Mouse (Mus musculus) urinary bladder, postnatal 36 days (tissue): ENCODE data around the gene Apobec1.
A peak's percentile ranks its signal among the peaks of the same experiment; 100 is the strongest.
"Not testable (repeated sequence)": the region's sequence is repeated elsewhere in the genome, so short reads cannot be mapped to it uniquely, and the experiment has no call there.

Experiments
- DNase-seq, 2 experiments: peaks; one replicate each; pipeline ENCODE4 v3.0.0; 2022; ENCODE audit warnings: low spot score in 2 of 2, mixed read lengths in 1 of 2

Apobec1 gene

DNA sequence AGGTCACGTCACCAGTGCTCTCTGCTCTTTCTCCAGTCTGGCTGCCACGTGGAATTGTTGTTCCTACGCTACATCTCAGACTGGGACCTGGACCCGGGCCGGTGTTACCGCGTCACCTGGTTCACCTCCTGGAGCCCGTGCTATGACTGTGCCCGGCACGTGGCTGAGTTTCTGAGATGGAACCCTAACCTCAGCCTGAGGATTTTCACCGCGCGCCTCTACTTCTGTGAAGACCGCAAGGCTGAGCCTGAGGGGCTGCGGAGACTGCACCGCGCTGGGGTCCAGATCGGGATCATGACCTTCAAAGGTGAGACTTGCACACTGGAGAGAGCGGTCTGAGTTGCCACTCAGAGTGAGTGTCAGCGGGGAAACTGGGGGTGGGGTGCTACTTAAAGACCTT is 41.2 kb downstream of the Apobec1 start:
- no peak for DNase-seq

DNA sequence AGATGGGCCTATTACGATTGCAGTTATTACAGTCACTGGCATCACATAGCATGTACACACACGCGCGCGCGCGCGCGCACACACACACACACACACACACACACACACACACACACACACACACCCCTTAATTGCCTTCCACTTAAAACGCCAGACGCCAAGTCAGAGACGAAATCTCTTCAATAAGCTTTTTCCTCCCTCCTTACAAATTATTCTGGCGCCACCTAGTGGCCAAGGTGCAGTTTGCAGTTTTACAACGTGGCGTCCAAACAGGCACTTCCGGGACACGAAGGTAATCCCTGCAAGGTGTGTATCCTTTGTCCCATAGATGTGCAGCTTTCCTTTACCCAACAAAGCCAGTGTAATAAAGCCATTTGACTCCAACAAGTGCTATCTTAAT is 41.8 kb downstream of the Apobec1 start:
- DNase-seq: peak; percentile 60 to 76

DNA sequence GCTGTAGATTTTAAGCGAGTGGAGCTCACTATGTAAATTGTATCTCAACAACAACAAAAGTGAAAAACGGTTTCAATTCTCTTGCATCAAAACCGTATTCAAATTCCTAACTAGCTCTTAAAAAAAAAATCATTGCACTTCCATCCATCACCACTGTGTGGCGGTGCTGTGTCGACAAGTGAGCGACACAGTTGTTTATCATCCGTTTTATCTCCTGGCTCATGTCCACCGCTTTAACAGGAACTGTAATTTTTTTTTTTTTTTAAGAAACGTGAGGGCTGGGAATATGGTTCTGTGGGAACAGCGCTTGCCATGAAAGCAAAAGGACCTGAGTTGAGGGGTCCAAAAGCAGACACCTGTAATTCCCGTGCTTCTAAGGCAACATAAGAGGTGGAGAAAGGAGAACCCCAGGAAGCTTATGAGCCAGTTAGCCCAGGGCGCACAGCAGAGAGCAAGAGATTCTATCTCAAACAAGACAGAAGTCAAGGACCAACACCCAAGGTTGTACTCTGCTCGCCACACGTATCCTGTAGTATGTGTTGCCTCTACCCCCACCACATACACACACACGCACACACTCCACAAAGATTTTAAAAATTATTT is 45.2 kb downstream of the Apobec1 start:
- DNase-seq: peak; percentile 60 to 64

DNA sequence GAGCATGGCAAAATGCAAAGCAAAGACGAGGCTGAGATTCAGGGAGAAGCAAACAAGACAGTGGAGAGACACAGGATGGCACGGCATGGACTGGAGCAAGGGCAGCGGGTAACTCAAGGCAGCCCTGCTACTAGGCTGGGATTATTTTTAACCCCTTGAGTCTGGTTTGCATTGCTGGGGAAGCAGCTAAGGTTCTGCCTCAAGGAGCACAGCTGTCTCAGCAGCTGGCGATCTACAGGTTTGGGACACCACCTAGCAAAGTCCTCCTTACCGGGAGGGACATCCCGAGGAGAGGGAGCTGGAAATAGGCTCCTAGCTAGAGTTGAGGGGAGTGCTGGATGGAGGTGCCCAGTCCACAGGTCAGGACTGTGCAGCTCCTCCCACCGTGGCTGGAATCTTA is 47.0 kb downstream of the Apobec1 start:
- DNase-seq: no peak

DNA sequence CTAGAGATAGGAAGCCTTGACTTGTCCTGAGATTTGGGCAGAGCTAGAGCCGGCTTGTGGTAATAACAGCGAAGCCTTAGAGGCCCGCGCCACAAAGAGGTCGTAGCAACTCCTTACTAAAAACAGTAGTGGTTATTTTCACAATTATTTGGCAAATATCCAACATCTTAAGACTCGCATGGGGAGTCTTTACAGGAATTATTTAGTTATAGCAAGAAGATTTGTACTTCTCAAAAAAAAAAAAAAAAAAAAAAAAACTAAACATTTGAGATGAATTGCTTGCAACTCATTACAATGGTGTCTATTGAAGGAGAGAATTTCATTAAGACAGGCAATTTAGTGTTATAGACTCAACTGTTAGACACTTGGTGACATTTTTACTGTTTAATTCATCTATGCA is 48.1 kb downstream of the Apobec1 start:
- DNase-seq: no peak

DNA sequence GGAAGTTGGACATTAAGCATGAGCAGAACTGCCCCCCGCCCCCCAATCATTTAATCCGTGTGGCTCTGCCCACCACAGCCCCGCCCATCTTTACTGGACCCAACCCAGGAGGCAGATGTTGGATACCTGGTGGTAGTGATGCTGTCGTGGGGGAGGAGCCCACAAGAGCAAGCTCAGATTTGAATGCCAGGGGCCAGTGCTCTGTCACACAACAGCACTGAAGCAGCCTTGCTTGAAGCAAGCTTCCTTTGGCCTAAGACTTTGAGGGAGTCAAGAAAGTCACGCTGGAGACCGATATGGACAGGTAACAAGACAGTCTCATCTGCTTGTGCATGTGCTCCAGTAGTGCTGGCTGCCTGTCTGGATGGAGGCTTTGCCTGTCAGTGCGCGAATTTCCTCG is 48.6 kb downstream of the Apobec1 start, which contains the start of gene Aicda:
Gene Aicda (plus strand): TSS at position 196 of the 400 bp plus-strand sequence.
- DNase-seq: no peak

DNA sequence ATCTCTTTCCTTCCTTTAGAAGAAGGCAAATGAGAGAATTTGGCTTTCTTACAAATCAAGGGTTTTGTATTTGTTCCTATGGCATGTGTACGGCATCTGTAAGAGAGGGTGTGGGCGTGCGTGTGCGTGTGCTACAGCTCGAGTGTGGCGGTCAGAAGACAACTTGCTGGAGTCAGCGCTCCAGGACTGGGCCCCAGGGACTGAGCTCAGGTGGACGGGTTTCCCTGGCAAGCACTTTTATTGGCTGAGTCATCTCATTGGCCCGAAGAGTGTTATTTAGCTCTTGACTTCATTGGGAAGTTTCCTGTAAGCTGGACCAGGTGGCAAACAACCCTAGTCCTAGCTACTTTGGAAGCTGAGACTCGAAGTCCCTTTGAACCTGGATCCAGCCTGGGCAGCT is 56.3 kb downstream of the Apobec1 start:
- peak in 1 of 2 experiments; percentile 14 for DNase-seq

DNA sequence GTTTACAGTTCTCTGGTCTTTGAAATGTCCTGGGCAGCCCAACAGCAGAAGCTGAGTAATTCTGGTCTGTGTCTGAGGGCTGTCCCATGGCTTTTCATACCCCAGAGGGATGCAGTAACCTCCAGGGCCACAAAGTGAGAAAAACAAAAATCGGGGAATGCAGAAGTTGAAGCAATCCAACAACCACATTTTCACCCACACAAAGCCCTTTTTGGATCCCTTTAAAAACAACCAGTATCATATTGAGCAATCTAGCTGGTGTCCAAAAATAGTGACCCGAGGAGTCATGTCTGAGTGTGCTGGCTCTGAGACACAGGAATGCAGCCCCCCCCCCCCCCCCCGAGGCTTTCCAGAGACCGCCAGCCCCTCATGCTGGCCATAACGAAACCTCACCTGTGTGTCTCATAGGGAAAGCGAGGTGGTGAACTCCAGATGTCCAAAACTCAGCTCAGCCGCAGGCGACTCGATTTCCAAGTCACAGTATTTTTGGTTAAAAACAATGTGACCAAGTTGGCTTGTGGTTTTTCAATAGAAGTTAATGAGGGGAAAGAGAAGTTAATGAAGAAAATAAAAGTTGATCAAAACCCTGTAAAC is 56.9 kb downstream of the Apobec1 start:
- no peak for DNase-seq

DNA sequence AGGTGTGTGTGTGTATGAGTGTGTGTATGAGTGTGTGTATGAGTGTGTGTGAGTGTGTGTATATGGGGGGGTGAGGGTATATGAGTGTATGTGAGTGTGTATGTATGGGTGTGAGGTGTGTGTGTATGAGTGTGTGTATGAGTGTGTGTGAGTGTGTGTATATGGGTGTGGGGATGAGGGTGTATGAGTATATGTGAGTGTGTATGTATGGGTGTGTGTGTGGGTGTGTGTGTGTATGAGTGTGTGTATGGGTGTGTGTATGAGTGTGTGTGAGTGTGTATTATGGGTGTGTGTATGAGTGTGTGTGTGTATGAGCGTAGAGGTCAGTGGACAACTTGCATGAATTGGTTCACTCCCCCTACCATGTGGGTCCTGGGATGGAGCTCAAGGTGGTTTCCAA is 57.6 kb downstream of the Apobec1 start:
- no peak for DNase-seq

DNA sequence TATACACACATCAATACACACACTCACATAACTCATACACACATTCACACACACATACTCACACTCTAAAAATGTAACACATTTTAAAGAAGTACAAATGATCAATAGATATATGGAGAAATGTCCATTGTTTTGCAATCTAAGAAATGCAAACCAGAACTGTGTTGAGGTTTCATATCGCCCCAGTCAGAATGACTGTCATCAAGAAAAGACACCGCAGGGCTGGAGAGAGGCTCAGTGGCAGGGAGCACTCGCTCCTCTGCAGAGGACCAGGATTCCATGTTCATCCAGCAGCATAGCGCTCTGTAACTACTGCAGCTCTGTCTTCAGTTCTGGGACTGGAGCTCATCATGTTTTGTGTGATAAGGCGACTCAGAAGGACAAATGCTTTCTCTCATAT is 58.7 kb downstream of the Apobec1 start:
- no peak for DNase-seq

DNA sequence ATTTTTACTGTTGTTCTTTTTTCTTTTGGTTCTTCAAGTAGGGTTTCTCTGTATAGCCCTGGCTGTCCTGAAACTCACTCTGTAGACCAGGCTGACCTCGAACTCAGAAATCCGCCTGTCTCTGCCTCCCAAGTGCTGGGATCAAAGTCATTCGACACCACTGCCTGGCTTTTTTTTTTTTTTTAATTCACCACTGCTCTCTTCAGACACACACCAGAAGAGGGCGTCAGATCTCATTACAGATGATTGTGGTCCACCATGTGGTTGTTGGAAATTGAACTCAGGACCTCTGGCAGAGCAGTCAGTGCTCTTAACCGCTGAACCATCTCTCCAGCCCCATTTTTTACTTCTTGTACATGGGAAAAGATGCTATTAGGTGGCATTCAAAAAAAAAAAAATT is 59.8 kb downstream of the Apobec1 start:
- not testable (repeated sequence) for DNase-seq

DNA sequence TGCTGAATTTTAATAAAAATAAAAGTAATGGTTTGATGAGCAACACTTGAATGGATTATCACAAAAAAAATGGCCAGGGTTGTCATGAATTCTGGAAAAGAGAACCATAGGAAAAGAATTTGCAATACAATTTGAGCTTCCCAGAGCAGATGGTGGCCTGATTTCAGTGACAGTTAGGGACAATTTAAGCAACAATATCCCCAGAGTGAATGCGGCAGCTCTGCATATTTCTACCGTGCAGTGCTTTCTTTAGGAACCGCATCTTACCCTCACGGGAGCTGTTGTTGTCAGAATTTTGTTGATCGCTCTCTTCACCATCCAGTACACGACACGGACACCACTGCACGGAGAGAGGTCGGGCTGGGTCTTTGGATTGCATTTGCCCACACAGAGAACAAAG is 62.7 kb downstream of the Apobec1 start:
- DNase-seq: no peak

DNA sequence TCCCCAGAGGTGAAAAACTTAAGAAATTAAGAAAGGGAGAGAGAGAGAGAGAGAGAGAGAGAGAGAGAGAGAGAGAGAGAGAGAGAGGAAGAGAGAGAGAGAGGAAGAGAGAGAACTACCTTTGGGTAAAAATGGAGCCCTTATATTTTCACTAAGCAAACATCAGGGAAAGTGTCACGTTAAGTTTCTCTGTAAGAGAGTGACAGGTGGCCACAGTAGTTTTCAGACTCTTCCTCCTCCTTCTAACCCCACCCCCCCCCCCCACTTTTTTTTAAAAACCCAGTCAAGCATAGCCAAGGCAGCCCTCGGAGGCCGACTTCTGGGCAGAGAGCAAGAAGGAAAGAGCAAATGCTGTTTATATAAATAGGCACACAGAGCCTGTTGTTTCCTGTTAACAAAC is 68.2 kb downstream of the Apobec1 start:
- DNase-seq: no peak

DNA sequence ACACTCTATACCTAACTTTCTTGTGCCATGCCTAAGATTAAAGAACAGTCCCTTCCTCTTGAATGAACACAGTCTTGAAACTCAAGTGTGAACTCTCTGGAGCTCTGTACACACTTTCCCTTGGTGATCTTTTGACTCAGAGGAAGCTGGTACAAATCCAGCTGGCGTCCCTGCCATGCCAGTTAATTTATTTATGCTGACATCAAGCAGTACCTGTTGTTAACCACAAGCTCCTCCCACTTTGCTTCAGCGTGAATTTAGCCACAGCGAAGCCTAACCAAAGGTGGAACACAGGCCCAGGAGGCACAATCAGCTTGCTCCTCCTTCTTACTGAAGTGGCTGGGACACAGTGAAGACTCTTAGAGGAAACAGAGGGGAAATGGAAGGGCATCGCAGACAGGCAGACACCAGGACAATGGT is 69.4 kb downstream of the Apobec1 start:
- DNase-seq: peak in 1 of 2 experiments; percentile 20

DNA sequence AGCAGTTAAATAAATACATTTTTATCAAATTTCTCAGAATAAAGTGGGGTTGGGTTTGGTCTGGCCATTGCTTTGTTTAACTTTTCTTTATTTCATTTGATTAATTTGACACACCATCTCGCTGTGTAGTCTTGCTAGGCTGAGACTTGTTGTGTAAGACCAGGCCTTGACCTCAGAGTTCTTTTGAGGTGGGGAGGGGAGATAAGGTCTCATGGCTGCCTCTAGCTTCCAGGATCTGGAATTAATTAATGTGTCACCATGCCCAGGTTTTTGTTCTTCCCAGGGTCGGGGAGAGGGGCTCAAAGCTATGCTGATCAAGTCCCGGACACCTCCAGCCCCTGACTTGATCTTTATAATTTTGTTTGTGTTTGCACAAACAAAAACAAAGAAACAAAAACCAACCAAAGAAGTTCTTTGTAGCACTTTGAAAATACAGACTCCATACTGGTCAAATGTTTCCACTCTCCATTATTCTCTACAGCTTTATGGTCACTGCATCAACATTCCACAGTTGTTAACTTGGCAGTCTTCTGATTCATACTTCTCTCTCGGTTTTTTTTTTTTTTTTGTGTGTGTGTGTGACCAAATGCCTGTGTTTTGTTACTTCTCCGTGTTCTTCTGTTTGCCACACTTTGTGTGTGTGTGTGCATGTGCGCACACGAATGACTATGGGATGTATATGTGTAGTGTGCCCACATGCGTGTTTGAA is 70.6 kb downstream of the Apobec1 start:
- DNase-seq: no peak

DNA sequence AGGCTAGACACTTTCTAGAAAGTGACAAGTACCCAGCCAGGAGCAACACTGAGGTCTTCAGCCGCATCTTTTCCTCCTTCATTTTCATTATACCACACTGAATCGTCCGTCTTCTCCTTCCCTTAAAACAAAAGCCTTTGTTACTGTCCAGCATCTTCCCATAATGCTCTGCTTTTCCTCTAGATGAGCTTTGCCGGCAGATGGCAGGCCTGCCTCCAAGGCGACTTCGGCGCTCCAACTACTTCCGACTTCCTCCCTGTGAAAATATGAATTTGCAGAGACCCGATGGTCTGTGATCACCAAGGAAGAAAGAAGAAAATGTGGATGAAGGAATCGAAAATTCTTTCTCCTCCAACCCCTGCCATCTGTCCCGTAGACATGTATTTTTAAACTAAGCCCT is 74.1 kb downstream of the Apobec1 start:
- DNase-seq: no peak
